ENCODE assay signal across 8 mouse cellular contexts in the genomic region with DNA sequence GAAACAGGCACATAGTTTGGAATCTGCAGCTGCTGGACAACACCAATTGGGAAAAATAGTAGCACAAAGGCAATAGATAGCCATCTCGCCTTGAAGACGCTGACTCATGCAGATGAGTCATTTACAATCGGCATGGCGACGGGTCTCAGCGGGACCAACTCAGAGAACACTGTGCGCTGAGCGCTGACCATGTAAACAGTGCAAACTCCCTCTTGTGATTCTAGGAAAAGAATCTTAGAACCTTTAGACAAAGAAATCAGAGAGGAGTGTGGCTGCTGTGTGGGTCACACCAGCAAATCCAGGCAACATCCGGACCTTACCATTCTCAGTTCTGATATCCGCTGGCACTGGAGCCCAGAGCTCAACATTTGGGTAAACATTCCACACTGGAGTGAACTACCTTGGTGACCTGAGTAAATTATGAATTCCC. TPM values are rescaled to one million over a fixed set of nuclear protein-coding genes. Genes with fewer than 3 reads are reported as not detected.
DNase-seq lines count a peak whose midpoint lies in the region; ATAC-seq and TF ChIP-seq lines count a peak whose summit lies in the region.

No protein-coding gene starts in this region.

- DNase-seq in hindbrain, postnatal 0 days (ENCODE audit: low spot score): no peak
- DNase-seq in adipocyte (ENCODE audit: low spot score): peak; percentile 84
- DNase-seq in heart, adult 8-10 months (ENCODE audit: low spot score): peak; percentile 80
- peak; percentile 34 to 55 for DNase-seq in kidney, postnatal 4 days
- peak; percentile 64 to 76 for DNase-seq in natural killer cell, adult 2 months (ENCODE audit: low spot score in 2 of 2)
- DNase-seq in cerebellum, adult 11-12 months: no peak
- no peak for DNase-seq in cerebellum, postnatal 14 days

- H3K27ac ChIP-seq in hindbrain, embryonic 15.5 days (replicated peaks): no peak overlapping the region
- H3K27ac ChIP-seq in hindbrain, postnatal 0 days: no peak overlapping the region

- no peaks in the 10 kb centered on the region for H3K4me1 ChIP-seq in hindbrain, embryonic 15.5 days (replicated peaks)
- H3K4me1 ChIP-seq in hindbrain, postnatal 0 days (ENCODE audit: insufficient read depth, low read length): no peaks in the 10 kb centered on the region

- ATAC-seq in hindbrain, embryonic 15.5 days (ENCODE audit: low FRiP score, low read depth): no peak
- ATAC-seq in hindbrain, postnatal 0 days: no peak

- no peaks in the 10 kb centered on the region for H3K9me3 ChIP-seq in hindbrain, embryonic 15.5 days
- H3K9me3 ChIP-seq in hindbrain, postnatal 0 days (ENCODE audit: low read length): no peaks in the 10 kb centered on the region

- H3K4me3 ChIP-seq in hindbrain, embryonic 15.5 days: no peak overlapping the region
- no peak overlapping the region for H3K4me3 ChIP-seq in hindbrain, postnatal 0 days (ENCODE audit: low read length)

- H3K36me3 ChIP-seq in hindbrain, embryonic 15.5 days: no peaks in the 10 kb centered on the region
- no peaks in the 10 kb centered on the region for H3K36me3 ChIP-seq in hindbrain, postnatal 0 days (ENCODE audit: insufficient read depth, low read length)

- no peak for TF ChIP-seq CTCF in hindbrain, postnatal 0 days (IDR thresholded peaks at IDR 0.05; ENCODE audit: low read depth)

- no peaks in the 10 kb centered on the region for H3K27me3 ChIP-seq in hindbrain, embryonic 15.5 days
- H3K27me3 ChIP-seq in hindbrain, postnatal 0 days (ENCODE audit: insufficient read depth, low read length): no peaks in the 10 kb centered on the region

- no peak overlapping the region for H3K9ac ChIP-seq in hindbrain, embryonic 15.5 days
- H3K9ac ChIP-seq in hindbrain, postnatal 0 days (replicated peaks; ENCODE audit: low read length): no peak overlapping the region

- H3K4me2 ChIP-seq in hindbrain, embryonic 15.5 days: 0 out of 2 replicates have a peak overlapping the region, but pooled peaks have one; percentile 19
- H3K4me2 ChIP-seq in hindbrain, postnatal 0 days (ENCODE audit: low read depth, low read length): no peak overlapping the region

- WGBS in hindbrain, embryonic 15.5 days: 51% methylated on average over 10 of the region's 10 CpGs
- WGBS in hindbrain, postnatal 0 days: 57% methylated on average over 10 of the region's 10 CpGs

RNA-seq across cellular contexts. Expression of a gene that starts 16.1 kb away (rescaled TPM):
- polyA plus RNA-seq in hindbrain, embryonic 15.5 days (2015; fragmentation: Nextera tagmentation; extraction: Ambion mirVana): 83.8 and 87.6 TPM in 2 replicates
- total RNA-seq in hindbrain, postnatal 0 days (2014; rRNA removed): 41.6 and 53.1 TPM in 2 replicates
- 99.6 and 104 TPM in 2 replicates for polyA plus RNA-seq in hindbrain, postnatal 0 days (2015; fragmentation: Nextera tagmentation; extraction: Ambion mirVana)
- total RNA-seq in heart, adult 8-10 months (2022): 10 to 100 TPM; 36.0 to 49.3 (median 42.0) TPM

Comparison
In these comparisons a context has a peak if more than half of its experiments do, and no peak if none do; other contexts are left out.
1. DNase-seq: peak in adipocyte (single experiment), heart, adult 8-10 months (single experiment), kidney, postnatal 4 days (2 of 2) and natural killer cell, adult 2 months (2 of 2); none in hindbrain, postnatal 0 days (single experiment), cerebellum, adult 11-12 months (single experiment) and cerebellum, postnatal 14 days (0 of 2).